Mouse (Mus musculus) heart, embryonic 16.5 days (tissue): ENCODE results near the gene Ifna4. TPM values are rescaled to one million over a fixed set of nuclear protein-coding genes. Genes with fewer than 3 reads are reported as not detected.
"Not testable (repeated sequence)": the region's sequence is repeated elsewhere in the genome, so short reads cannot be mapped to it uniquely, and the experiment has no call there.

ENCODE experiments used
- ATAC-seq: fragments of 200-750 bp; cut with Nextera tagmentation; replicated peaks from 2 replicates; pipeline ENCODE4 v1.8.0; 2017; ENCODE audit warnings: moderate number of reproducible peaks; ENCODE audit not compliant: insufficient read depth, low FRiP score; ENCODE audit errors: extremely low read depth
- H3K27ac ChIP-seq: fragments of 300-500 bp; sonication (generic); 2 replicates; pipeline ENCODE4 v1.5.1; 2014; ENCODE audit warnings: mild to moderate bottlenecking, low read length, control low read depth, moderate library complexity
- H3K27me3 ChIP-seq: fragments of 300-500 bp; sonication (generic); 2 replicates; pipeline ENCODE4 v1.6.1; 2014; ENCODE audit warnings: low read length, mixed read lengths; ENCODE audit not compliant: control insufficient read depth, insufficient read depth
- H3K36me3 ChIP-seq: fragments of 300-500 bp; sonication (generic); 2 replicates; pipeline ENCODE4 v1.6.1; 2014; ENCODE audit not compliant: control insufficient read depth, insufficient read depth
- H3K4me1 ChIP-seq: fragments of 300-500 bp; sonication (generic); 2 replicates; pipeline ENCODE4 v1.6.1; 2014; ENCODE audit warnings: low read length, mixed read lengths; ENCODE audit not compliant: control insufficient read depth, insufficient read depth
- H3K4me2 ChIP-seq: fragments of 300-500 bp; sonication (generic); 2 replicates; pipeline ENCODE4 v1.6.1; 2014; ENCODE audit warnings: low read depth, mild to moderate bottlenecking, control low read depth, low read length
- H3K4me3 ChIP-seq: fragments of 300-500 bp; sonication (generic); 2 replicates; pipeline ENCODE4 v1.5.1; 2014; ENCODE audit warnings: mild to moderate bottlenecking, control low read depth, low read length
- H3K9ac ChIP-seq: fragments of 300-500 bp; sonication (generic); 2 replicates; pipeline ENCODE4 v1.6.1; 2014; ENCODE audit warnings: low read length, control low read depth
- H3K9me3 ChIP-seq: fragments of 300-500 bp; sonication (generic); replicated peaks from 2 replicates; pipeline ENCODE4 v1.6.1; 2016; ENCODE audit warnings: low read length; ENCODE audit not compliant: control insufficient read depth
- WGBS: fragments of 180-500 bp; shearing (Covaris S2); extraction: QIAGEN DNeasy Blood & Tissue Kit; methylation state at CpG from one replicate; pipeline ENCODE4 v1.1.7; 2014; 5-methylcytosine and 5-hydroxymethylcytosine counted together
- polyA plus RNA-seq: library from polyadenylated mRNA; unstranded; fragments of >200 nt; fragmentation: Nextera tagmentation; extraction: Ambion mirVana; gene quantifications from 2 replicates; pipeline ENCODE4 v1.2.1, GENCODE M21; 2015

Ifna4 gene
- polyA plus RNA-seq, 1 experiment from 2014 or later = not detected

DNA sequence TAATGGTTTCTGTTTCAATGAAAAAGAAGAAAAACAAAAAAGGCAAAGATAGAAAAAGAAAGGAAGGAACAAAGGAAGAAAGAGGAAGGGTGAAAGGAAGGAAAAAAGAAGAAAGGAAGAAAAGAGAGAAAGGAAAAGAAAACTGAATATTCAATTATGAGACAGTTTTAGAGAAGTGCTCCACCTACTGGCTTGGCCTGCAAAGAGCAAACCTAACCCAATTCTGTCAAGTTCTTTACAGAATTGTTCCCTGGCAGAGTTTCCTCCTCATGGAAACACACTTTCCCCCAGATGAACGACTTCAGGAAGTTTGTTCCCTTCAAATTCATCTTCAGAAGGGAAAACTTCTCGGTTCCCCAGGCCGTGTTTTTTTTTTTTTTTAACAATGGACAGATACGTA lies 18.7 kb upstream of the Ifna4 start:
- Histone ChIP-seq H3K27me3 (no peaks in the 10 kb centered on the region), H3K36me3 (no peaks in the 10 kb centered on the region), H3K27ac (no peak overlapping the region), H3K4me3 (no peak overlapping the region), H3K4me2 (no peak overlapping the region), H3K9ac (no peak overlapping the region), H3K4me1 (no peaks in the 10 kb centered on the region), H3K9me3 (no peaks in the 10 kb centered on the region)
- 21% methylated on average over 4 of the region's 4 CpGs for WGBS
- ATAC-seq = no peak

DNA sequence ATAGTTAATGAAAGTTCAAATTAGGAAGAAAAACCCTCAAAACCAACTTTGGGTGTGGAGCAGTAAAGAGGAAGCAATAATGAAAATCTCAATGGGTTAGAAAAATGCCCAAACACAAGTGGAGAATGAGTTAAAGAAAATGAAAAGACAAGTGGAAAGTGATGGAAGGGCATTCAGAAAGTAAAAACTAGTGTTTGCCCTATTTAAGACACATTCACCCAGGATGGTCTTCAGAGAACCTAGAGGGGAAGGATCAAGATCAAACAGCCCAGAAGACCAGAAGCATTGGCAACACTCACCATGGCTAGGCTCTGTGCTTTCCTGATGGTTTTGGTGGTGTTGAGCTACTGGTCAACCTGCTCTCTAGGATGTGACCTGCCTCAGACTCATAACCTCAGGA lies 14.5 kb upstream of the Ifna4 start, which contains the start of gene Ifna6:
Ifna6 (plus strand) TSS at position 301 of the 400 bp plus-strand sequence.
- ATAC-seq, H3K9me3 ChIP-seq, H3K4me2 ChIP-seq, H3K4me3 ChIP-seq, H3K27me3 ChIP-seq, H3K27ac ChIP-seq, H3K36me3 ChIP-seq, H3K9ac ChIP-seq, H3K4me1 ChIP-seq: not testable (repeated sequence)

GRCm38 (mm10) chr4:88830523-88830922 lies 11.1 kb upstream of the Ifna4 start:
- H3K27ac ChIP-seq = no peak overlapping the region
- no peaks in the 10 kb centered on the region for H3K27me3 ChIP-seq
- H3K36me3 ChIP-seq = no peaks in the 10 kb centered on the region
- H3K4me2 ChIP-seq = no peak overlapping the region
- no peaks in the 10 kb centered on the region for H3K9me3 ChIP-seq
- H3K9ac ChIP-seq = no peak overlapping the region
- H3K4me3 ChIP-seq = no peak overlapping the region
- ATAC-seq = no peak
- no peaks in the 10 kb centered on the region for H3K4me1 ChIP-seq
- 15% methylated on average over 4 of the region's 4 CpGs for WGBS

DNA sequence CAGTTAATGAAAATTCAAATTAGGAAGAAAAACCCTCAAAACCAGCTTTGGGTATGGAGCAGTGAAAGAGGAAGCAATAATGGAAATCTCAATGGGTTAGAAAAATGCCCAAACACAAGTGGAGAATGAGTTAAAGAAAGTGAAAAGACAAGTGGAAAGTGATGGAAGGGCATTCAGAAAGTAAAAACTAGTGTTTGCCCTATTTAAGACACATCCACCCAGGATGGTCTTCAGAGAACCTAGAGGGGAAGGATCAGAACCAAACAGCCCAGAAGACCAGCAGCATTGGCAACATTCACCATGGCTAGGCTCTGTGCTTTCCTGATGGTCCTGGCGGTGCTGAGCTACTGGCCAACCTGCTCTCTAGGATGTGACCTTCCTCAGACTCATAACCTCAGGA lies 6.4 kb upstream of the Ifna4 start, which contains the start of gene Ifna5:
Ifna5 (plus strand) TSS at position 301 of the 400 bp plus-strand sequence.
- H3K9ac ChIP-seq, H3K27ac ChIP-seq, H3K4me1 ChIP-seq, H3K27me3 ChIP-seq, H3K36me3 ChIP-seq, ATAC-seq, H3K9me3 ChIP-seq, H3K4me3 ChIP-seq, H3K4me2 ChIP-seq: not testable (repeated sequence)
- 70% methylated on average over 1 of the region's 1 CpGs for WGBS

GRCm38 (mm10) chr4:88838828-88839227 lies 2.8 kb upstream of the Ifna4 start:
- no peak overlapping the region for H3K9ac ChIP-seq
- no peaks in the 10 kb centered on the region for H3K27me3 ChIP-seq
- H3K9me3 ChIP-seq = no peaks in the 10 kb centered on the region
- no peak overlapping the region for H3K27ac ChIP-seq
- no peak overlapping the region for H3K4me3 ChIP-seq
- H3K36me3 ChIP-seq = no peaks in the 10 kb centered on the region
- WGBS = 30% methylated on average over 3 of the region's 3 CpGs
- H3K4me2 ChIP-seq = no peak overlapping the region
- ATAC-seq = no peak
- no peaks in the 10 kb centered on the region for H3K4me1 ChIP-seq

- Histone ChIP-seq H3K27me3 (no peaks in the 10 kb centered on the region), H3K4me3 (no peak overlapping the region), H3K36me3 (no peaks in the 10 kb centered on the region), H3K4me1 (no peaks in the 10 kb centered on the region), H3K9me3 (no peaks in the 10 kb centered on the region), H3K27ac (no peak overlapping the region), H3K4me2 (no peak overlapping the region), H3K9ac (no peak overlapping the region)
- 48% methylated on average over 3 of the region's 3 CpGs for WGBS
- no peak for ATAC-seq
These were observed 1.6 kb upstream of the Ifna4 start for GRCm38 (mm10) chr4:88840058-88840457.

- H3K4me3 ChIP-seq = no peak overlapping the region
- H3K27me3 ChIP-seq = no peaks in the 10 kb centered on the region
- H3K9ac ChIP-seq = no peak overlapping the region
- no peaks in the 10 kb centered on the region for H3K9me3 ChIP-seq
- H3K4me2 ChIP-seq = no peak overlapping the region
- no peak for ATAC-seq
- no peak overlapping the region for H3K27ac ChIP-seq
- 31% methylated on average over 2 of the region's 2 CpGs for WGBS
- no peaks in the 10 kb centered on the region for H3K36me3 ChIP-seq
- H3K4me1 ChIP-seq = no peaks in the 10 kb centered on the region
These were observed 3.7 kb downstream of the Ifna4 start for GRCm38 (mm10) chr4:88845334-88845733.

- H3K9ac ChIP-seq = no peak within 1 kb of the TSS
- no peaks in the 10 kb centered on the region for H3K27me3 ChIP-seq
- H3K4me3 ChIP-seq = no peak within 1 kb of the TSS
- H3K9me3 ChIP-seq = no peaks in the 10 kb centered on the region
- H3K36me3 ChIP-seq = no peaks in the 10 kb centered on the region
- H3K4me2 ChIP-seq = no peak within 1 kb of the TSS
- ATAC-seq = no peak
- WGBS = 75% methylated on average over 1 of the region's 1 CpGs
- H3K27ac ChIP-seq = no peak within 1 kb of the TSS
- no peaks in the 10 kb centered on the region for H3K4me1 ChIP-seq
These were observed 8.0 kb downstream of the Ifna4 start, which contains the start of gene Ifna1 for GRCm38 (mm10) chr4:88849698-88850097. TSS of gene Ifna1 (plus strand) at chr4:88850087.

DNA sequence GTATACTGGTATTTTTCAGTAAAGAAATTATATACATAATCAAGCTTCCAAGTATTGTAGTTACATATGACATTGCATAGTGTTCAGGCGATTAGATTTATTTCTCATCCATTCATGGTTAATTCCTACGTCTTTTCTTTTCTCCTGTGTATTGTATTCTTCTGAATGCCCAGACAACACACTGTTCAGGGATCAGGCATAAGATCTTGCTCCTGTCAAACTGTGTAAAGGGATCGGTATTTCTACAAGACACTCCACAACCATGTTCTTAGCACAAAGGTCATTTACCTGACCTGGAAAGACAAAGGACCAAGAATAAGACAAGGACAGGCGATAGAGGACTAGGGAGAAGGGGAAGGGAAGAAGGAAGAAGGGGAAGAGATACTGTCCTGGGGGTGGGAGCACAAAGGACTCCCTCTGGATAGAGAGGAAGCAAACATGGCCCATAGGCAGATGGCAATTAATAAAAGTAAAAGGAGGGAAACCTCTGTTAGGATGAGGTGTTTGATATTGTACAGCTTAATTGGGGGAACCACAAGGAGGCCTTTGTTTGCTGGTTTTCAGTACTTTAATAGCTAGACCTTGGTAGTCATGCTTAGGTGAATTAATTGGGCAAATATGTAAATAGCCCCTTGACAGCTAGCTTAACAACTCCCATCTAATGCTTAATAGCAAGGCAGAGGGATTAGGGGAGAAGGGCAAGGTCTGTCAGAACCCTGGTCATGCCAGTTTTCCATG lies 9.5 kb downstream of the Ifna4 start:
- no peak for ATAC-seq

More for the DNA sequence above, 9.5 kb downstream of the Ifna4 start:
- Histone ChIP-seq H3K27ac (no peak overlapping the region), H3K4me1 (no peaks in the 10 kb centered on the region), H3K9ac (no peak overlapping the region), H3K36me3 (no peaks in the 10 kb centered on the region), H3K9me3 (no peaks in the 10 kb centered on the region), H3K4me3 (no peak overlapping the region), H3K27me3 (no peaks in the 10 kb centered on the region), H3K4me2 (no peak overlapping the region)
- WGBS = 62% methylated on average over 4 of the region's 4 CpGs
